Mouse (Mus musculus) bone marrow, adult 2 months (tissue): ENCODE measurements at regions not wholly inside any gene's neighbourhood (a gene's known extent, or its start where the extent isn't known, plus 50 kb on each side); places are given as distances from the start of the nearest gene placed in this dataset.

ENCODE experiments used
- H3K27ac ChIP-seq: fragments of 200-500 bp; 2 replicates; pipeline ENCODE4 v1.5.1; 2012; ENCODE audit warnings: low read depth, mild to moderate bottlenecking, control low read depth, inconsistent platforms, low read length; ENCODE audit not compliant: control insufficient read depth, poor library complexity, insufficient read depth
- H3K4me1 ChIP-seq: fragments of 200-500 bp; 2 replicates; pipeline ENCODE4 v1.6.1; 2011; ENCODE audit warnings: low read length; ENCODE audit not compliant: control insufficient read depth, insufficient read depth
- H3K4me3 ChIP-seq: fragments of 200-500 bp; replicated peaks from 2 replicates; pipeline ENCODE3; 2011; ENCODE audit warnings: mild to moderate bottlenecking, low read depth, low read length, control low read depth; ENCODE audit not compliant: control insufficient read depth
- CTCF ChIP-seq: fragments of 200-500 bp; IDR thresholded peaks from 2 replicates; pipeline ENCODE4 v1.5.1; 2011; ENCODE audit warnings: low read length, control low read depth; ENCODE audit not compliant: control insufficient read depth, insufficient read depth
- POLR2A ChIP-seq: fragments of 200-500 bp; IDR thresholded peaks from 2 replicates; pipeline ENCODE4 v1.6.1; 2011; ENCODE audit warnings: low read depth, mild to moderate bottlenecking, control low read depth, low read length, borderline replicate concordance; ENCODE audit not compliant: control insufficient read depth
- WGBS: fragments of 180-500 bp; shearing (Covaris S2); methylation state at CpG from one replicate; pipeline ENCODE4 v1.1.7; 2018; 5-methylcytosine and 5-hydroxymethylcytosine counted together

GRCm38 (mm10) chr9:117836696-117837380 is 203.5 kb upstream of the Azi2 start:
- H3K4me3 ChIP-seq = no peak overlapping the region
- TF ChIP-seq CTCF = no peak
- TF ChIP-seq POLR2A = no peak
- 86% methylated on average over 12 of the region's 12 CpGs for WGBS
- H3K27ac ChIP-seq = no peak overlapping the region
- no peaks in the 10 kb centered on the region for H3K4me1 ChIP-seq

DNA sequence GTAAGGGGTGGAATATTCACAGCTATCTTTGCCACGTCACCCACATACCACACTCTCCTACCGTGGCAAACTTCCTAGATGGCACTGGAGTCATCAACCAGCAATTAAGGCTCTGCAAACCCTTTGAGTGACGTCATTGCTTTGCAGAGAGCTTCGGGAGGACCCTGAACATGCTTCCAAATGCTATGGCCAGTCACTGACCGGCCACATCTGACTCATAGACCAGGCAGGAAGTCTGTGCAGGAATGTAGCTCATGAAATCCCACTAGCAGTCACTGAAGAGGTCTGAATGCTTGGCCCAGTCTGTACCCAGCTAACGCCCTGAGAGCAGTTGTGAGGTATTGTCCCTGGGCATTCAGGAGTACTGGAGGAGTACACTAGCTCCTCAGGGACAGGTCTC is 203.9 kb upstream of the Rbms3 start:
- no peak overlapping the region for H3K27ac ChIP-seq
- no peak overlapping the region for H3K4me3 ChIP-seq
- 63% methylated on average over 6 of the region's 6 CpGs for whole genome bisulfite sequencing
- no peaks in the 10 kb centered on the region for H3K4me1 ChIP-seq
- no peak for TF ChIP-seq CTCF
- TF ChIP-seq POLR2A = no peak

DNA sequence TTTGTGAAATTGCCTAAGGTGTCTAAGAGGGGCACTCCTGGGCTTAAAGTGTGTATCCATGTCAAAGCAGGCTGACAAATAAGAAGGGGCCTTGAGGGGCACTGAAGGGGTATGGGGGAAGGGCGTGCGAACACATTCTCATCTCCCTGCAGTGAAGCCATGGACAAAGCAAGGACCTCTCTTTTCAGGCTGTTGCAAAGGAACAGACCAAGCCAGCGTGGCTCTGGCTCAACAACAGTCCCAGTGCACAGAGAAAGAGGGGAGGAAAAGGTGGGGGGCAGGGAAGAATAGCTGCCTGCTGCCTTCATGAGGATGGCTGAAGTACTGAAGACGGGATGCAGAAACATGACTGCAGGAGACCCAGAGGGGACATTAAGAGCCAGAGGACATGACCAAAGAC is 184.9 kb upstream of the Rbms3 start:
- 79% methylated on average over 4 of the region's 4 CpGs for WGBS
- no peaks in the 10 kb centered on the region for H3K4me1 ChIP-seq

GRCm38 (mm10) chr9:117813216-117813615 is 183.5 kb upstream of the Rbms3 start:
- TF ChIP-seq CTCF = no peak
- TF ChIP-seq POLR2A = no peak
- Histone ChIP-seq H3K4me1 (no peaks in the 10 kb centered on the region), H3K4me3 (no peak overlapping the region), H3K27ac (no peak overlapping the region)
- 62% methylated on average over 9 of the region's 9 CpGs for WGBS

More for the DNA sequence above, 184.9 kb upstream of the Rbms3 start:
- H3K4me3 ChIP-seq = no peak overlapping the region
- TF ChIP-seq CTCF (no peak), POLR2A (no peak)
- H3K27ac ChIP-seq = no peak overlapping the region

- 85% methylated on average over 9 of the region's 9 CpGs for WGBS
- TF ChIP-seq POLR2A (no peak), CTCF (no peak)
- H3K4me3 ChIP-seq = no peak overlapping the region
- no peak overlapping the region for H3K27ac ChIP-seq
- no peaks in the 10 kb centered on the region; the same call in 1 of the 2 replicates for H3K4me1 ChIP-seq
These were observed 176.1 kb upstream of the Rbms3 start for GRCm38 (mm10) chr9:117805812-117806211.

- 78% methylated on average over 5 of the region's 5 CpGs for WGBS
- TF ChIP-seq CTCF (no peak), POLR2A (no peak)
These were observed 154.5 kb upstream of the Rbms3 start for GRCm38 (mm10) chr9:117784186-117784591.

DNA sequence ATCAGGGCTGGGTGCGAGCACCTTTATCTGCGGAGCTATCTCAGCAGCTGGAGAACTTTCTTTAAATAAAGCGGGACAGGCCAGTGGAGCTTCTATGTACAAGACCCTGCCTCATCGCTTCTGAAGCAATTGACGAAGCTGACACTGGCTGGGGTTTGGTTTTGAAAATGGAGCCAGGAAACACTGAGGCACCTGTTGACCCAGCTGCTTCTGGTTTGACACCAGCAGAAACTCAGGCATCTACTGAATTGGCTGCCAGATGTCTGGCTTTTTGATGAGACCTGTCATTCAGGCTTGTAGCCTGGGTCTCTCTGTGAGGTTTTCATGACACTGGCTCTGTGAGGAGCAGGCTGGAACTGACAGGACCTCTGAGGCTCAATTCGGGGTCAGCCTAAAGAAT is 124.9 kb upstream of the Rbms3 start:
- no peak overlapping the region for H3K4me3 ChIP-seq
- WGBS = 89% methylated on average over 6 of the region's 6 CpGs
- no peak overlapping the region for H3K27ac ChIP-seq
- TF ChIP-seq POLR2A (no peak), CTCF (no peak)
- H3K4me1 ChIP-seq = no peaks in the 10 kb centered on the region

More at GRCm38 (mm10) chr9:117784186-117784591, 154.5 kb upstream of the Rbms3 start:
- H3K4me1 ChIP-seq = no peaks in the 10 kb centered on the region
- H3K4me3 ChIP-seq = no peak overlapping the region
- no peak overlapping the region for H3K27ac ChIP-seq

GRCm38 (mm10) chr9:117753466-117753865 is 123.8 kb upstream of the Rbms3 start:
- H3K4me1 ChIP-seq = no peaks in the 10 kb centered on the region
- WGBS = 72% methylated on average over 3 of the region's 3 CpGs
- no peak overlapping the region for H3K27ac ChIP-seq
- TF ChIP-seq POLR2A = no peak
- TF ChIP-seq CTCF = no peak
- H3K4me3 ChIP-seq = no peak overlapping the region
